Mouse (Mus musculus): ENCODE results near the gene Vsig2. TPM values are rescaled to one million over a fixed set of nuclear protein-coding genes. Genes with fewer than 3 reads are reported as not detected.

Vsig2 gene
- polyA plus RNA-seq, 1 experiment from 2014 or later, result 0.75 TPM

GRCm38 (mm10) chr9:37590381-37590780 lies 51.3 kb downstream of the Vsig2 start:
- H3K27me3 ChIP-seq (ENCODE audit: control insufficient read depth, insufficient read depth, low read length), result no peaks in the 10 kb centered on the region
- no peaks in the 10 kb centered on the region for H3K4me1 ChIP-seq (replicated peaks; ENCODE audit: control insufficient read depth, insufficient read depth, low read length)
- WGBS, result 85% methylated on average over 4 of the region's 4 CpGs
- no peaks in the 10 kb centered on the region; the same call in 1 of the 2 replicates for H3K9me3 ChIP-seq (ENCODE audit: control insufficient read depth, low read length)
- H3K9ac ChIP-seq (ENCODE audit: low read length), result no peak overlapping the region
- H3K4me2 ChIP-seq (ENCODE audit: low read depth, low read length, severe bottlenecking), result no peak overlapping the region
- H3K27ac ChIP-seq (ENCODE audit: low read depth, low read length), result no peak overlapping the region
- H3K36me3 ChIP-seq (ENCODE audit: control insufficient read depth, insufficient read depth, low read length), result no peaks in the 10 kb centered on the region
- H3K4me3 ChIP-seq (ENCODE audit: low read depth, low read length), result no peak overlapping the region
- ATAC-seq (replicated peaks; ENCODE audit: low FRiP score) (no peak), DNase-seq (ENCODE audit: low spot score) (no peak)

GRCm38 (mm10) chr9:37592025-37592424 lies 53.0 kb downstream of the Vsig2 start:
- 81% methylated on average over 2 of the region's 2 CpGs for WGBS
- DNase-seq (ENCODE audit: low spot score) (no peak), ATAC-seq (replicated peaks; ENCODE audit: low FRiP score) (no peak)
- no peak overlapping the region for H3K27ac ChIP-seq (ENCODE audit: low read depth, low read length)
- no peak overlapping the region for H3K4me2 ChIP-seq (ENCODE audit: low read depth, low read length, severe bottlenecking)
- no peaks in the 10 kb centered on the region; the same call in 1 of the 2 replicates for H3K9me3 ChIP-seq (ENCODE audit: control insufficient read depth, low read length)
- no peaks in the 10 kb centered on the region for H3K4me1 ChIP-seq (replicated peaks; ENCODE audit: control insufficient read depth, insufficient read depth, low read length)
- no peak overlapping the region for H3K9ac ChIP-seq (ENCODE audit: low read length)
- no peak overlapping the region for H3K4me3 ChIP-seq (ENCODE audit: low read depth, low read length)
- no peaks in the 10 kb centered on the region for H3K27me3 ChIP-seq (ENCODE audit: control insufficient read depth, insufficient read depth, low read length)
- no peaks in the 10 kb centered on the region for H3K36me3 ChIP-seq (ENCODE audit: control insufficient read depth, insufficient read depth, low read length)

- H3K4me1 ChIP-seq (replicated peaks; ENCODE audit: control insufficient read depth, insufficient read depth, low read length), result no peaks in the 10 kb centered on the region
- no peak overlapping the region for H3K4me2 ChIP-seq (ENCODE audit: low read depth, low read length, severe bottlenecking)
- H3K36me3 ChIP-seq (ENCODE audit: control insufficient read depth, insufficient read depth, low read length), result no peaks in the 10 kb centered on the region
- H3K27ac ChIP-seq (ENCODE audit: low read depth, low read length), result no peak overlapping the region
- ATAC-seq (replicated peaks; ENCODE audit: low FRiP score) (no peak), DNase-seq (ENCODE audit: low spot score) (no peak)
- no peak overlapping the region for H3K9ac ChIP-seq (ENCODE audit: low read length)
- WGBS, result 69% methylated on average over 6 of the region's 6 CpGs
- H3K27me3 ChIP-seq (ENCODE audit: control insufficient read depth, insufficient read depth, low read length), result no peaks in the 10 kb centered on the region
- no peaks in the 10 kb centered on the region; the same call in 1 of the 2 replicates for H3K9me3 ChIP-seq (ENCODE audit: control insufficient read depth, low read length)
- H3K4me3 ChIP-seq (ENCODE audit: low read depth, low read length), result no peak overlapping the region
Measured at GRCm38 (mm10) chr9:37592633-37593032, 53.6 kb downstream of the Vsig2 start.

- 91% methylated on average over 3 of the region's 3 CpGs for WGBS
Measured at GRCm38 (mm10) chr9:37593690-37594089, 54.6 kb downstream of the Vsig2 start.

More at GRCm38 (mm10) chr9:37593690-37594089, 54.6 kb downstream of the Vsig2 start:
- H3K9me3 ChIP-seq (ENCODE audit: control insufficient read depth, low read length), result no peaks in the 10 kb centered on the region; the same call in 1 of the 2 replicates
- no peak overlapping the region for H3K4me3 ChIP-seq (ENCODE audit: low read depth, low read length)
- H3K4me1 ChIP-seq (replicated peaks; ENCODE audit: control insufficient read depth, insufficient read depth, low read length), result no peaks in the 10 kb centered on the region
- H3K36me3 ChIP-seq (ENCODE audit: control insufficient read depth, insufficient read depth, low read length), result no peaks in the 10 kb centered on the region
- no peaks in the 10 kb centered on the region for H3K27me3 ChIP-seq (ENCODE audit: control insufficient read depth, insufficient read depth, low read length)
- H3K27ac ChIP-seq (ENCODE audit: low read depth, low read length), result no peak overlapping the region
- no peak overlapping the region for H3K9ac ChIP-seq (ENCODE audit: low read length)
- no peak overlapping the region for H3K4me2 ChIP-seq (ENCODE audit: low read depth, low read length, severe bottlenecking)
- DNase-seq (ENCODE audit: low spot score) (no peak), ATAC-seq (replicated peaks; ENCODE audit: low FRiP score) (no peak)

Other genes starting within 250 kb of the Vsig2 start
- 9.0 and 10.0 TPM in 2 replicates for gene Ccdc15, start 190.8 kb upstream of the Vsig2 start, polyA plus RNA-seq (2014; fragmentation: Nextera tagmentation; extraction: Ambion mirVana)
- 0.07 and 0.09 TPM in 2 replicates for gene Hepacam, start 171.9 kb upstream of the Vsig2 start, polyA plus RNA-seq (2014; fragmentation: Nextera tagmentation; extraction: Ambion mirVana)
- gene Robo4, start 137.4 kb upstream of the Vsig2 start, polyA plus RNA-seq (2014; fragmentation: Nextera tagmentation; extraction: Ambion mirVana), result 6.6 and 7.0 TPM in 2 replicates
- 19.5 and 19.6 TPM in 2 replicates for gene Robo3, start 106.0 kb upstream of the Vsig2 start, polyA plus RNA-seq (2014; fragmentation: Nextera tagmentation; extraction: Ambion mirVana)
- 45.2 and 45.3 TPM in 2 replicates for gene Msantd2, start 49.9 kb upstream of the Vsig2 start, polyA plus RNA-seq (2014; fragmentation: Nextera tagmentation; extraction: Ambion mirVana)
- gene Esam, start 11.2 kb upstream of the Vsig2 start, polyA plus RNA-seq (2014; fragmentation: Nextera tagmentation; extraction: Ambion mirVana), result 29.8 and 30.7 TPM in 2 replicates
- 2.7 and 3.4 TPM in 2 replicates for gene Nrgn, start 13.6 kb downstream of the Vsig2 start, polyA plus RNA-seq (2014; fragmentation: Nextera tagmentation; extraction: Ambion mirVana)
- gene Siae, start 16.4 kb downstream of the Vsig2 start, polyA plus RNA-seq (2014; fragmentation: Nextera tagmentation; extraction: Ambion mirVana), result 8.0 and 8.5 TPM in 2 replicates
- gene Spa17, start 74.5 kb downstream of the Vsig2 start, polyA plus RNA-seq (2014; fragmentation: Nextera tagmentation; extraction: Ambion mirVana), result 16.7 and 20.6 TPM in 2 replicates
- 128 TPM in 2 replicates for gene Tbrg1, start 118.1 kb downstream of the Vsig2 start, polyA plus RNA-seq (2014; fragmentation: Nextera tagmentation; extraction: Ambion mirVana)
- 0.32 TPM in 1 of 2 replicates, not detected in the other for gene Panx3, start 130.0 kb downstream of the Vsig2 start, polyA plus RNA-seq (2014; fragmentation: Nextera tagmentation; extraction: Ambion mirVana)
- not detected in 2 replicates for gene Olfr160, start 177.0 kb downstream of the Vsig2 start, polyA plus RNA-seq (2014; fragmentation: Nextera tagmentation; extraction: Ambion mirVana)
- gene Olfr874, start 205.9 kb downstream of the Vsig2 start, polyA plus RNA-seq (2014; fragmentation: Nextera tagmentation; extraction: Ambion mirVana), result not detected in 2 replicates
- not detected in 2 replicates for gene Olfr875, start 232.6 kb downstream of the Vsig2 start, polyA plus RNA-seq (2014; fragmentation: Nextera tagmentation; extraction: Ambion mirVana)

Measured in forebrain, embryonic 11.5 days (tissue).